Mouse (Mus musculus): Measurements from ENCODE around the gene Atad2b.

DNA sequence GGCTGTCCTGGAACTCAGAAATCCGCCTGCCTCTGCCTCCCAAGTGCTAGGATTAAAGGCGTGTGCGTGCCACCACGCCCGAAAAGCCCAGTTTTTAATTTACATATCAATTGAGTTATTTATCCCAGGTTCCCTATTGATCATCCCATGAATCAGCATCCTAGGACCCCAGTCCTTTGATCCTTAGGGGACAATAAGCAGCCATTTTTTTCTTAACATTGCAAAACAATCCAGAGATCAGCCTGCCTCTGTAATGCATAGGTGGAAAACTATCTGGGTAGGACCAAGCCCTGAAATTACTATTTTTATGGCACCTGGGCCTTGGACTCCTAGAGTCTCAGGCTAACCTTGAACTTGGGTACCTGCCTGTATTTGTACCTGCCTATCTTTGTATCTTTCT is 19.1 kb upstream of the Atad2b start:
- TF ChIP-seq CTCF (IDR thresholded peaks at IDR 0.05; ENCODE audit: low read depth, low read length) (no peak), POLR2AphosphoS5 (IDR thresholded peaks at IDR 0.05; ENCODE audit: insufficient replicate concordance, low read depth, low read length) (no peak), GATA1 (IDR thresholded peaks at IDR 0.05; ENCODE audit: borderline replicate concordance, low read length) (no peak), GATA2 (IDR thresholded peaks at IDR 0.05; ENCODE audit: borderline replicate concordance, low read depth, low read length) (no peak), TAL1 (conservative IDR thresholded peaks at IDR 0.05; ENCODE audit: low read depth, low read length) (no peak)

Data from G1E (cell line).